Mouse (Mus musculus) thymus, postnatal 4 days (tissue): Measurements from ENCODE around the gene Ppp2r5d.

ENCODE experiments used
- DNase-seq: peaks from one replicate; pipeline ENCODE4 v3.0.0; 2021

Gene Ppp2r5d

DNA sequence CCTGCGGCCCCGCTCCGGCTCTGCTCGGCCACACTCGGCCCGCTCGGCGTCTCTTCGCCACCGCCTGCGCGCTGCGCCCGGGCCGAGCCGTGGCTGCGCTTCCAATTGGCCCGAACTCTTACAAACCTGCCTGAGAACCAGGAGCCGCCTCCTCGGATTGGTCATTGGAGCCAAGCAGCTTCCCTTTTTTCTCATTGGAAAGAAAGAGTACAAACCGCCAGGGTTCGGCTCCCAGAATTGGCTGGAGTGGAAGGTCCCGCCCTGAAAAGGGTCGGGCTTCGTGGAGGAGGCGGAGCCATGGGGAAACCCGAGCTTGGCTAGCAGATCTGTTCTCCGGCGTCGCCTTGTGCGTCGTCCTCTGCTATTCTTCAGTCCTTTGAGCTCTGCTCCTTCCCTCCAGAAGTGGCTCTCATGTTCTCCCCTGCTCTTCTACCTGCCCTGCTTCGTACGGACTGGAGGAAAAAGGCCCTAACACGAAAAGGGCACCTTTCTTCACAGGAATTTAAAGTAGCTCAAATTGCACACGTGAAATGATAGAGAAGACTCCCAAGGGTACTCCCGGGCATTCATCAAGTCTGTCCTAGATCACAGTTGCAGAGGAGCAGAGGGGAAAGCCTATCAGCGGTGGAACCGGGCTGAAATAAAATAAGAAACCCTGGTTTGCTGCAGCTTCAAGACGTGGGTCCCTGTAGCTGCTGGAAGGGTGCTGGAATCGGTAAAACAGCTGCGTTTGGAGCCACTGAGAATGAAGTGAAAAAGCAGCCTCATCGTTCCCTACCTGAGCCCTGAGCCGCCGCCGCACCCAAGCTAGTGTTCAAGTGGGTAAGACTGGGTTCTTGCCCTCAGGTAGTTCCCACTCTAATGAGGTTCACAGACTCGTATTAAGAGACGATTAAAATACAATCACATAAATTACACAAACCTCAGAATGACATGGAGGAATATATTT, at the start of gene Ppp2r5d:
Gene Ppp2r5d (minus strand): TSS at position 225 of the 949 bp plus-strand sequence.
- DNase-seq, result peak; percentile 94

- DNase-seq, result peak; percentile 97
Measured at GRCm38 (mm10) chr17:46751794-46752556, 47.1 kb upstream of the Ppp2r5d start, which contains the start of gene Cnpy3. Cnpy3 (minus strand) TSS chr17:46752214.

DNA sequence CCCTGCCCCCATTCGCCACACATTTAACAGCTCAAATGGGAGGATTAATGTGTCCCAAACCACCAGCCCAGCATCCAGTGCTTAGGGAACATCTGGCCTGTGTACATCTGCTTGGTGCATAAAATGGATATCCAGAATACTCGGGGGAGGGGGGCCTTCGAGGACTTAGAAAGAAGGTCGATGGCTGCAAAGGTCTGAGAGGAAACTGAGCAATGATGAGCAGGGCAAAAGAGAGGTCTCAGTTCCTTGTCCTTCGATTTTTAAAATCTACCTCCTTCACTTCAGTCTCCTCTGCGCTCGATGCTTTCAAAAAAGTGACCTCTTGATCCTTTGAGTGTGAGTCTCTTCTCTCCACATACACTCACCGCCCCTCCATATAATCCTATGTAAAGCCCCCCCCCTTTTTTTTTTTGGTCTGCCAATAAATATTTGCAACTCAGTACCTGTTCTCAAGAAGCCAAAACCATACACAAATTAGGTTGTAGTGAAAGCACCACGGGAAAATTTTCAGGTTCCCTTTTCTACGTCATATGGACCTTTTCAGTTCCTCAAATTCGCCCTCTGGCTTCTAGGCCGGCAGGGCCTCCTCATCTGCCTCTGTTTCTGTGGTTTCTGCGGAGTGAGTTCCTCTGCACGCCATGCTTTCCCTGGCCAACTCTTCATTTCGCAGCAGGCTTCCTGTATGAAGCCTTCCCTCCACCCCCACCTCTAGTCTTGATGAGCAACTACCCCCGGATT, 46.3 kb upstream of the Ppp2r5d start:
- no peak for DNase-seq

- DNase-seq, result no peak
Measured at GRCm38 (mm10) chr17:46750580-46750979, 45.7 kb upstream of the Ppp2r5d start.

DNA sequence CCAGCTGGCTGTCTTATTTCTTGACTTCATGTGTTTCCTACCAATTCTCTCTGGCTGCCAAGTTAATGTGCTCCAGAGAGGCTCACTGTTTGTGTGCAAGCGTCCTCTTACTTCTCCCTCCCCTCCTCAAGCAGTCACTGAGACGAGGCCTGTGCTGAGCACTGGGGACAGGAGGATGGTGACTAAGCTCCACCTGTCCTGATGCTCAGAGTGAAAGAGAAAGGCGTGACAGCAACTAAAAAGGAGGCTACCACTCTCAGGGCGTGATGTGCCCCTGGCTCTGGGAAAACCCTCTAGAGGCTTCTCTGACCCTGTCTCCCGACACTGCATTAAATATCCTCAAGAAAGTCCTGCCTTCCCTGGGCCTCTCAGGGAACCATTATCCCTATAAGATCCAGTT, 44.4 kb upstream of the Ppp2r5d start:
- DNase-seq, result no peak

DNA sequence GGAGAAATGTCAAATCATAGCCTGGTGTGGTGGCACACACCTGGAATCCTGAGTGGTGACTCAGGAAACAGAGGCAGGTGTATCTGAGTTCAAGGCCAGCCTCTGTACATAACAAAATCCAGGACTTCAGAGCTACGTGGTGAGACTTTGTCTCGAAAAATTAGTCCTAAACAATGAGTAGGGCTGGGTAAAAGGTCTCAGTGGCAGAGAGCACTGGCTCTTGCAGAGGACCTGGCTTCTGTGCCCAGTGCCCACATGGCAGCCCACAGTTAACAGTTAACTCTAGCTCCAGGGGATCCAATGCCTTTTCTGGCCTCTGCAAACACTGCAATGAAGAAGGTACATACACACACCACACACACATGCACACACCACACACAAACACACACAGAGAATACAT, 42.9 kb upstream of the Ppp2r5d start:
- no peak for DNase-seq

GRCm38 (mm10) chr17:46747234-46747633, 42.3 kb upstream of the Ppp2r5d start:
- no peak for DNase-seq

DNA sequence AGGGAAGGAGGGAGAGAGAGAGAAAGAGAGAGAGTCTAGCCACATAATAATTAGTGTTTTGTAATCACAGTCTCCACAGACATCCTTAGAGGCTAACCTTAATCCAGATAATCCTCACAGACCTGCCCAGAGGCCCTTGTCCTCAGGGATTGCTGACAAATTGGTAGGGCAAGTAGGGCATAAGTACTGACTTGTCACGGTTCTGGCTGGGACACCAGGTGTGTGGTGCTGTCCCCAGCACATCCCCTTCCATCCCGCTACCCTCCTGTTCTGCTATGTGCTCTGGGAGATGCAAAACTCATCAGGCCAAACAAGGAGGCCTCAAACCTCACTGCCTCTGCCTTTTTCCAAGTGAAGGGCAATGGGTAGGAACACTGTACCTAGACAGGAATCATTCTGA, 40.6 kb upstream of the Ppp2r5d start:
- DNase-seq, result no peak

- DNase-seq, result no peak
Measured at GRCm38 (mm10) chr17:46742986-46743385, 38.1 kb upstream of the Ppp2r5d start.

- DNase-seq, result no peak
Measured at GRCm38 (mm10) chr17:46741305-46741704, 36.4 kb upstream of the Ppp2r5d start.

DNA sequence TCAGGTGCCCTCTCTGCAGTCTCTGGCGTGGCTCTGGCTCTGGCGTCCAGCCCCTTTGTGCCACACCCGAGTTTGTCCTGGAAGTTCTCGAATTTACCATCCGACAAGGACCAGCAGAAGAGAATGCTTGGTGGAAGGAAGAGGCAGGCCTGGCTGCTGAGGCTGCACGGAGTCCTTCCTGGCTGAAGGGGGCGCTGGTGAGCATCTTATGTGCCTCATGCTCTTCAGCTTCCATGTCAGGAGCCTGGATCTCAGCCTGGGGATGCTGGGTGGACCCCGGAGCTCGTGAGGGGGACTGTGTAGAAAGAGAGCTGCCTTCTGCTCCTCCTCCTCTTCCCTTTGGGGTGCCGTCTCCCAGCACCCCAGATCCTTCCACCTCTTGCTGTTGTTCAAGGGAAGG, 31.2 kb upstream of the Ppp2r5d start:
- peak; percentile 81 for DNase-seq

GRCm38 (mm10) chr17:46735287-46735686, 30.4 kb upstream of the Ppp2r5d start:
- no peak for DNase-seq

GRCm38 (mm10) chr17:46734055-46734454, 29.1 kb upstream of the Ppp2r5d start:
- DNase-seq, result no peak

DNA sequence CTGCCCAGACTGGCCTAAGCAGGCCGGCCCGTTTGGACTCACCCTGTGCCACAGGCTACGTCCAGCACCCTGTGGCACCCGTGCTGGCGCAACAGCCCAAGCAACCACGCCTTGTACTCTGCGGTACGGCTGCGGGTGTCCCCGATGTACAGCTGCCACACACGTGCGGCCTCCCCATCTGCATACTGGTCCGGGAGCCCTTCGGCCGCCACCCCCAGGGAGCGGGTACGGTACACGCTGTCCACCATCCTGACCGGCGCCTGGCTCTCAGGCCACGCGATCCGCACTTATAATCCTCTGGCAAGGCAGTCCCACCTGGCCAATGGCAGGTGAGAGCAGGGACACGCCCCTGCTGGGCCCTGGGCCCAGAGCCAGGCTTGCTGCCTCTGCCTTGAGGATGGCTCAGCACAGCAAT, 24.0 kb upstream of the Ppp2r5d start, which contains the start of gene Gnmt:
Gene Gnmt (minus strand): TSS at position 265 of the 415 bp plus-strand sequence.
- DNase-seq, result no peak

- no peak for DNase-seq
Measured at GRCm38 (mm10) chr17:46728496-46728895, 23.6 kb upstream of the Ppp2r5d start.

GRCm38 (mm10) chr17:46728021-46728420, 23.1 kb upstream of the Ppp2r5d start:
- peak; percentile 68 for DNase-seq

- no peak for DNase-seq
Measured at GRCm38 (mm10) chr17:46727271-46727670, 22.4 kb upstream of the Ppp2r5d start.

DNA sequence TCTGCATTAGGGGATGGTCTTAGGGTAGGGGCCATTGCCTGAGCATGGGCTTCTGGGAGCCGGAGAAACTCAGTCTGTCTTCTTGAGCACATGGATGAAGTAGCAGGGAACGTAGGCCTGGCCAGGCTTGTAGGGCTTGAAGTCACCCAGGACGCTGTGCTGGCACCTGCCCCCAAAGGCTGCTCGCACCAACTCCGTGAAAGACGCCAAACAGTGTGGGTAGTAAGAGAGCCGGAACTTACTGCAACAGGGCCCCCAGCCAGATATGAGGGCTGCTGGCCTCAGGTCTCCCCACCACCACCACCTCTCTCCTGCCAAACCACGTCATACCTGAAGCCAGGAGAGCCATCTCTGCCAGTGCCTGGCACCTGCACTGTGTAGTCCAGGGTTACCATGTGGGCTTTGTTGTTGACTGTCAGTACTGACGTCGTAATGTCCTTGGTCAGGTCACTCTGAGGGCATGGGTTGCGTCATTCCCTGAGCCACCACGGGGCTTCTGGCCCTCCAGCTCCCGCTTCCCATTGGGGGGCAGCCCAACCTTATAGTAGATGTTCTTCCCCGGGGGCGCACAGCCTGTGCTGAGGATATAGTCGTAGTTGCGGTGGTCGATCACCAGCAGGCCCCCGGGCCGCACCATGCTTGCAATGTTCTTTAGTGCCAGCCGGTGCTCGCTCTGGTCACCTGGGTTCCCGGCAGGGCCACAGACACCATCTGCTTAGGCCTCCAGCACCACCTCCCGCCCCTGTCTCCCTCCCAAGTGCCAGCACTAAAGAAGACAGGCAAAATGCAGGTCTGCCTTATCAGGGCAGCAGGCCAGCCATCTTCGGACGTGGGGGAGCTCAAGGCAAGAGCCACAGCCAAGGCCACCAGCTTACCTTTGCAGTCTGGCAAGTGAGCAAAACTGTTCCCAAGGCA, 21.1 kb upstream of the Ppp2r5d start:
- DNase-seq, result no peak

DNA sequence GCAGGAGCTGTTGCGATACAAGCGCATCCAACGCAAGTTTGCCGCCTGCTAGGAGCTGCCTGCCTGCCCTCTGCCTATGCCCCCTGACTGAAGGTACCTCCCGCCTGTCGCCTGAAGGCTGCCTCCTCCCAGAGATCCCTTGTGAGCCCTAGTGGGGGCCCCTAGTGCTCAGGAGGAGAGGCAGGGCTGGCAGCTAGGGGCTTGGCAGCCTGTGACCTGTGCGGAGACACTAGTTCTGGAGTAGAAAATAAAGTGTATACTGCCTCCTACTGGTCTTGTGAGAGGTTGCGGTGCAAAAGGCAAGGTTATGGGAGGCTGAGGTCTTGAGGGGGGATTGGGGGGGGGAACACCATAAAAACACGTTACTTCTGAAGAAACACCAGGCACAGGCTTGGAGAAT, 20.4 kb upstream of the Ppp2r5d start:
- DNase-seq, result peak; percentile 71

DNA sequence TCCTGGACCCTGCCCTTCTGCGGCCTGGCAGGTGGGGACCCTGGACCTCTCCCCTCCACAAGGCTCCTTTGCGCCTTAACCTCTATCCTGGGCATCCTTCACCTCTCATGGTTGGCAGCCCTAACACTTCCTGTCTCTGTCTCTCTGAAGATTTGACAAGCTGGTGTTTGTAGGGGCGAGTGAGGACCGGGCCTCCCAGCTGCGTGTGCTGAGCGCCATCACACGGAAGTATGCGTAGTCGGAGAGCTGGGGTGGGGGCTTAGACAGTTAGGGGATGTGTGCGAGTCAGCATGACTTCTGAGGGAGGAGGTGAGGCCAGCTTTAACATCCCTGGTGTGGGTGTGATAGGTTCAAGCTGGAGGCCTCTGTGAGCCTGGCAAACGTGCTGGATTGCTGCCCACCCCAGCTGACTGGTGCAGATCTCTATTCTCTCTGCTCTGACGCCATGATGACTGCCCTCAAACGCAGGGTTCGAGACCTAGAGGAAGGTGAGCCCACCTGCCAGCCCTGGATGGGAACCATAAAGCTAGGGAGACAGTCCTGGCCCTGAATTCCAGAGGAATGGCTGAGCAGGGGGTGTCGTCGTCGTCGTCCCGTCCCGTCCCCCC, 19.7 kb upstream of the Ppp2r5d start:
- peak; percentile 54 for DNase-seq

- no peak for DNase-seq
Measured at GRCm38 (mm10) chr17:46721077-46721476, 16.2 kb upstream of the Ppp2r5d start.
